Mouse (Mus musculus): ENCODE data around the gene Mtss1l. TPM values are rescaled to one million over a fixed set of nuclear protein-coding genes. Genes with fewer than 3 reads are reported as not detected.
A peak's percentile ranks its signal among the peaks of the same experiment; 100 is the strongest.

Gene Mtss1l
- polyA plus RNA-seq, 1 experiment, result 7.1 TPM

GRCm38 (mm10) chr8:110750269-110750668, 29.0 kb downstream of the Mtss1l start:
- no peak overlapping the region for H3K27ac ChIP-seq (ENCODE audit: insufficient read depth, low read length)
- no peak overlapping the region for H3K4me3 ChIP-seq (ENCODE audit: low read depth, low read length)
- H3K27me3 ChIP-seq (ENCODE audit: control insufficient read depth, insufficient read depth, low read length, poor library complexity, severe bottlenecking), result no peaks in the 10 kb centered on the region
- no peak overlapping the region for H3K9ac ChIP-seq (ENCODE audit: low read depth, poor library complexity, severe bottlenecking)
- TF ChIP-seq CTCF (IDR thresholded peaks at IDR 0.05; ENCODE audit: low read depth, low read length), result no peak
- TF ChIP-seq EP300 (IDR thresholded peaks at IDR 0.05; ENCODE audit: insufficient read depth, low read depth, low read length), result no peak
- TF ChIP-seq POLR2A (IDR thresholded peaks at IDR 0.05; ENCODE audit: insufficient read depth, low read length), result no peak
- no peaks in the 10 kb centered on the region for H3K9me3 ChIP-seq (replicated peaks; ENCODE audit: control insufficient read depth, insufficient read depth, low read length, poor library complexity, severe bottlenecking)
- peaks cover 3% of the 10 kb centered on the region for H3K4me1 ChIP-seq (ENCODE audit: control insufficient read depth, insufficient read depth, low read length)
- H3K36me3 ChIP-seq (ENCODE audit: control insufficient read depth, insufficient read depth, low read length, poor library complexity, severe bottlenecking), result no peaks in the 10 kb centered on the region

- H3K27ac ChIP-seq (ENCODE audit: insufficient read depth, low read length), result no peak overlapping the region
- no peak overlapping the region for H3K4me3 ChIP-seq (ENCODE audit: low read depth, low read length)
- no peaks in the 10 kb centered on the region for H3K36me3 ChIP-seq (ENCODE audit: control insufficient read depth, insufficient read depth, low read length, poor library complexity, severe bottlenecking)
- peaks cover 5% of the 10 kb centered on the region for H3K4me1 ChIP-seq (ENCODE audit: control insufficient read depth, insufficient read depth, low read length)
- TF ChIP-seq POLR2A (IDR thresholded peaks at IDR 0.05; ENCODE audit: insufficient read depth, low read length), result no peak
- no peak for TF ChIP-seq CTCF (IDR thresholded peaks at IDR 0.05; ENCODE audit: low read depth, low read length)
- TF ChIP-seq EP300 (IDR thresholded peaks at IDR 0.05; ENCODE audit: insufficient read depth, low read depth, low read length), result no peak
- no peaks in the 10 kb centered on the region for H3K9me3 ChIP-seq (replicated peaks; ENCODE audit: control insufficient read depth, insufficient read depth, low read length, poor library complexity, severe bottlenecking)
- H3K27me3 ChIP-seq (ENCODE audit: control insufficient read depth, insufficient read depth, low read length, poor library complexity, severe bottlenecking), result no peaks in the 10 kb centered on the region
- no peak overlapping the region for H3K9ac ChIP-seq (ENCODE audit: low read depth, poor library complexity, severe bottlenecking)
These were observed 30.2 kb downstream of the Mtss1l start for GRCm38 (mm10) chr8:110751490-110751889.

GRCm38 (mm10) chr8:110754713-110755112, 33.4 kb downstream of the Mtss1l start:
- Histone ChIP-seq H3K27ac (ENCODE audit: insufficient read depth, low read length) (no peak overlapping the region), H3K36me3 (ENCODE audit: control insufficient read depth, insufficient read depth, low read length, poor library complexity, severe bottlenecking) (no peaks in the 10 kb centered on the region), H3K4me1 (ENCODE audit: control insufficient read depth, insufficient read depth, low read length) (peaks cover 8% of the 10 kb centered on the region), H3K4me3 (ENCODE audit: low read depth, low read length) (no peak overlapping the region), H3K9ac (ENCODE audit: low read depth, poor library complexity, severe bottlenecking) (no peak overlapping the region), H3K9me3 (replicated peaks; ENCODE audit: control insufficient read depth, insufficient read depth, low read length, poor library complexity, severe bottlenecking) (no peaks in the 10 kb centered on the region), H3K27me3 (ENCODE audit: control insufficient read depth, insufficient read depth, low read length, poor library complexity, severe bottlenecking) (no peaks in the 10 kb centered on the region)
- TF ChIP-seq POLR2A (IDR thresholded peaks at IDR 0.05; ENCODE audit: insufficient read depth, low read length) (no peak), EP300 (IDR thresholded peaks at IDR 0.05; ENCODE audit: insufficient read depth, low read depth, low read length) (no peak)

- peaks cover 8% of the 10 kb centered on the region for H3K4me1 ChIP-seq (ENCODE audit: control insufficient read depth, insufficient read depth, low read length)
- H3K9ac ChIP-seq (ENCODE audit: low read depth, poor library complexity, severe bottlenecking), result no peak overlapping the region
- H3K36me3 ChIP-seq (ENCODE audit: control insufficient read depth, insufficient read depth, low read length, poor library complexity, severe bottlenecking), result no peaks in the 10 kb centered on the region
- peak overlapping the region; percentile 8; the same call in 1 of the 2 replicates for H3K27ac ChIP-seq (ENCODE audit: insufficient read depth, low read length)
- H3K27me3 ChIP-seq (ENCODE audit: control insufficient read depth, insufficient read depth, low read length, poor library complexity, severe bottlenecking), result no peaks in the 10 kb centered on the region
- no peaks in the 10 kb centered on the region for H3K9me3 ChIP-seq (replicated peaks; ENCODE audit: control insufficient read depth, insufficient read depth, low read length, poor library complexity, severe bottlenecking)
- TF ChIP-seq EP300 (IDR thresholded peaks at IDR 0.05; ENCODE audit: insufficient read depth, low read depth, low read length) (no peak), CTCF (IDR thresholded peaks at IDR 0.05; ENCODE audit: low read depth, low read length) (no peak), POLR2A (IDR thresholded peaks at IDR 0.05; ENCODE audit: insufficient read depth, low read length) (no peak)
- H3K4me3 ChIP-seq (ENCODE audit: low read depth, low read length), result 0 out of 2 replicates have a peak overlapping the region, but pooled peaks have one; percentile 1
These were observed 34.4 kb downstream of the Mtss1l start for GRCm38 (mm10) chr8:110755511-110756170.

- no peaks in the 10 kb centered on the region for H3K36me3 ChIP-seq (ENCODE audit: control insufficient read depth, insufficient read depth, low read length, poor library complexity, severe bottlenecking)
- no peak overlapping the region for H3K9ac ChIP-seq (ENCODE audit: low read depth, poor library complexity, severe bottlenecking)
- H3K27me3 ChIP-seq (ENCODE audit: control insufficient read depth, insufficient read depth, low read length, poor library complexity, severe bottlenecking), result no peaks in the 10 kb centered on the region
- peak overlapping the region; percentile 64 for H3K27ac ChIP-seq (ENCODE audit: insufficient read depth, low read length)
- no peak for TF ChIP-seq POLR2A (IDR thresholded peaks at IDR 0.05; ENCODE audit: insufficient read depth, low read length)
- 0 out of 2 replicates have a peak, but pooled peaks have one; percentile 28 for TF ChIP-seq EP300 (IDR thresholded peaks at IDR 0.05; ENCODE audit: insufficient read depth, low read depth, low read length)
- no peaks in the 10 kb centered on the region for H3K9me3 ChIP-seq (replicated peaks; ENCODE audit: control insufficient read depth, insufficient read depth, low read length, poor library complexity, severe bottlenecking)
- peaks cover 8% of the 10 kb centered on the region for H3K4me1 ChIP-seq (ENCODE audit: control insufficient read depth, insufficient read depth, low read length)
- H3K4me3 ChIP-seq (ENCODE audit: low read depth, low read length), result no peak overlapping the region
These were observed 34.9 kb downstream of the Mtss1l start for GRCm38 (mm10) chr8:110756196-110756595.

GRCm38 (mm10) chr8:110760280-110760940, 39.1 kb downstream of the Mtss1l start:
- Histone ChIP-seq H3K9ac (ENCODE audit: low read depth, poor library complexity, severe bottlenecking) (no peak overlapping the region), H3K27ac (ENCODE audit: insufficient read depth, low read length) (peak overlapping the region; percentile 28), H3K36me3 (ENCODE audit: control insufficient read depth, insufficient read depth, low read length, poor library complexity, severe bottlenecking) (no peaks in the 10 kb centered on the region), H3K27me3 (ENCODE audit: control insufficient read depth, insufficient read depth, low read length, poor library complexity, severe bottlenecking) (no peaks in the 10 kb centered on the region), H3K4me3 (ENCODE audit: low read depth, low read length) (no peak overlapping the region), H3K9me3 (replicated peaks; ENCODE audit: control insufficient read depth, insufficient read depth, low read length, poor library complexity, severe bottlenecking) (no peaks in the 10 kb centered on the region), H3K4me1 (ENCODE audit: control insufficient read depth, insufficient read depth, low read length) (peaks cover 4% of the 10 kb centered on the region)
- TF ChIP-seq CTCF (IDR thresholded peaks at IDR 0.05; ENCODE audit: low read depth, low read length), result no peak
- no peak for TF ChIP-seq POLR2A (IDR thresholded peaks at IDR 0.05; ENCODE audit: insufficient read depth, low read length)
- no peak for TF ChIP-seq EP300 (IDR thresholded peaks at IDR 0.05; ENCODE audit: insufficient read depth, low read depth, low read length)
